Mouse (Mus musculus) 3T3-L1 (cell line): Measurements from ENCODE around the gene Tmcc1.
"Not testable (repeated sequence)": the region's sequence is repeated elsewhere in the genome, so short reads cannot be mapped to it uniquely, and the experiment has no call there.

Source experiments
- DNase-seq: peaks from one replicate; pipeline ENCODE4 v3.0.0-alpha.2; 2015; ENCODE audit warnings: low read depth, low spot score

The Tmcc1 gene

DNA sequence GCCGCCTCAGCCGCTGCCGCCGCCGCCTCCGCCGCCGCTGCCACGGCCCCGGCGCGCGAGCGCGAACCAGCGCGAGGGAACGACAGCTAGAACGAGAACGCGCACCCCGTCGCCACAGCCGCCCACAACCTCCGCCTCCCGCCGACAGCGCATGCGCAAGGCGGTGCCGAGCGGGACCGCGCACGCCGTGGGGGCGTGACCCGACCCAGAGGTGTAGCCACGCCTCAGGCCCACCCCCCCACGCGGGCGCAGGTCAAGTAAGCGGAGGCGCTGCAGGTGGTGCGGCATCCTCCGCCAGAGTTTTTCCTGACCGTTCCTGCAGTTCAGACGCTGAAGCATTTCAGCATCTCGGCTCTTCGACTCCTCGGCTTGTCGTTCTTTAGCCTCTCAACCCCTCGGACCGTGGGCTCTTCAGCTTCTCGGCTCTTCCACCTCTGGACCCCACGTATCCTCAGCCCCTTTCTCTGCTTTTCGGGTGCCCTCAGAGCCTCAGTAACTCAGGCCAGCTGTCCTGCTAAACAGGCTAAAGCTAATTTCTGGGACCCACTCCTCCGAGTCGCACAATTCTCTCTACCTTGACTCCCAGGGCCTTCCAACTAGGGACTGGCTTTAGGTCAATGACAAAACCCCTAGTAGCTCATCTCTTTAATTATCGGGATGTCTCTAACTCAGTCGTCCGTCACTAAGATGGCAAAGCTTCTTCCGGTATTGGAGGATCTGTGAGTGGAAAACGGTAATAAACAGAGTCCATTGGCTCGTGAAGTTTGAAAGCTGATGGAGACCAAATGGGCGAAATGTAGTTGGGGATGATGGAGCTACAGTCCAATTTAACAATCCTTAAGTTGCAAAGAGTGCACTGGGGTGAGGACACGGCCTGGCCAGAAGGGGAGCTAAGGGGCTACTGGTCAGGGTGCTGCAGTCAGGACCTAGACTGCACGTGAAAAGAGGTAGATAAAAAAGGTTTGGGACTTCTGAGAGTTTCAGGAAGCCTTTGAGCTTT lies at the start of gene Tmcc1:
Gene Tmcc1 (minus strand): TSS at position 93 of the 1,000 bp plus-strand sequence.
- peak; percentile 91 for DNase-seq

DNA sequence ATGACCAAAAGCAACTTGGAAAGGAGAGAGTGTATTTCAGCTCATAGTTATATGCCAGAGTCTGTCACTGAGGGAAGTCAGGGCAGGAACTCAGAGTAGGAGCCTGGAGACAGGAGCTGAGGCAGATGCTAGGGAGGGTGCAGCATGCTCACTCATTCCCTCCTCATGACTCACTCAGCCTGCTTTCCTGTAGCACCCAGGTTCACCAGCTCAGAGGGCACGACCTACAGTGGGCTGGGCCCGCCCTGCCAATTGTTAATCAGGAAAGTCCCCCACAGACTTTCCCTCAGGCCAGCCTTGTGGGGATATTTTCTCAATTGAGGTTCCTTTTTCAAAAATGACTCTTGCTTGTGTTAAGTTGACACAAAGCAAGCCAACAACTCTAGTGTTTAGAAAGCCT lies 47.1 kb upstream of the Tmcc1 start:
- peak; percentile 83 for DNase-seq

DNA sequence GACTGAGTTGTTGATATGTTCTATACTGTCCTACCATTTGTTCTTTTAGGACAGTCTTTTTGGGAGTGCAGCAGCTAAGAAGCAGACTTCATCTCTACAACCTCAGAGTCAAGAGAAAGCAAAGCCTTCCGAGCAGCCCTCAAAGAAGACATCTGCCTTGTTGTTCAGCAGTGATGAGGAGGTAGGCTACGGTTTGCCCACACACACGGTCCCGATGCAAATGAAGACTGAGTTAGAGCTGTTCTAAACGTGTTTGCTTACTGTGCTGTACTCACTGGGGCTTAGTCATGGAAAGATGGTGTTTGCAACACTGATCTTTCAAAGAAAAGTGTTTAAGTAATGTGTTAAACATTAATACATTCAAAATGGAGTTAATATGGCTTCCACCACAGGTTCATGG lies 44.8 kb upstream of the Tmcc1 start:
- DNase-seq: no peak

DNA sequence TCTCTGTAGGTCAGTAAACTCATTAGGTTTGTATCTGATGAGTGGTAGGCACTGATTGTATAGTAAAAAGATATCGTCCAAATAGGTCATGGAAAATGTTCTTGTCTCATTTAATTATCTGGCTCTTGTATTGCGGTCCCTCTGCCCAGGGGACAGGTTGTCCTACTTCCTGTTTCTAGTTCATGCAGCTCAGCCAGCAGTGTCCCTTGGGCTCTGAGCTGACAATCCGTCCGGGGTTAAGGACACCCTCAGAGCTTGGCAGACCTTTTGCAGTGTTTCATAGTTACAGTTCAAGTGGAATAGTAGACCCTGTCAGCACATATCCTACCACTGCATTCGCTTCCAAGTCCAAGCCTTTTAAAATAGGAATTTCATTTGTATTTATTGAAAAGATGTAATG lies 42.0 kb upstream of the Tmcc1 start:
- no peak for DNase-seq

DNA sequence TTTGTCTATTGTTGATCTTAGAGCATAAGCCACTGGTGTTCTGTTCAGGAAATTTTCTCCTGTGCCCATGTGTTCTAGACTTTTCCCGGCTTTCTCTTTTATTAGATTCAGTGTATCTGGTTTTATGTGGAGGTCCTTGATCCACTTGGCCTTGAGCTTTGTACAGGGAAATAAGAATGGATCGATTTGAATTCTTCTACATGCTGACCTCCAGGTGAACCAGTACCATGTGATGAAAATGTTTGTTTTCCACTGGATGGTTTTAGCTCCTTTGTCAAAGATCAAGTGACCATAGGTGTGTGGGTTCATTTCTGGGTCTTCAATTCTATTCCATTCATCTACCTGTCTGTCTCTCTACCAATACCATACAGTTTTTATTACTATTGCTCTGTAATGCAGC lies 41.5 kb upstream of the Tmcc1 start:
- not testable (repeated sequence) for DNase-seq

DNA sequence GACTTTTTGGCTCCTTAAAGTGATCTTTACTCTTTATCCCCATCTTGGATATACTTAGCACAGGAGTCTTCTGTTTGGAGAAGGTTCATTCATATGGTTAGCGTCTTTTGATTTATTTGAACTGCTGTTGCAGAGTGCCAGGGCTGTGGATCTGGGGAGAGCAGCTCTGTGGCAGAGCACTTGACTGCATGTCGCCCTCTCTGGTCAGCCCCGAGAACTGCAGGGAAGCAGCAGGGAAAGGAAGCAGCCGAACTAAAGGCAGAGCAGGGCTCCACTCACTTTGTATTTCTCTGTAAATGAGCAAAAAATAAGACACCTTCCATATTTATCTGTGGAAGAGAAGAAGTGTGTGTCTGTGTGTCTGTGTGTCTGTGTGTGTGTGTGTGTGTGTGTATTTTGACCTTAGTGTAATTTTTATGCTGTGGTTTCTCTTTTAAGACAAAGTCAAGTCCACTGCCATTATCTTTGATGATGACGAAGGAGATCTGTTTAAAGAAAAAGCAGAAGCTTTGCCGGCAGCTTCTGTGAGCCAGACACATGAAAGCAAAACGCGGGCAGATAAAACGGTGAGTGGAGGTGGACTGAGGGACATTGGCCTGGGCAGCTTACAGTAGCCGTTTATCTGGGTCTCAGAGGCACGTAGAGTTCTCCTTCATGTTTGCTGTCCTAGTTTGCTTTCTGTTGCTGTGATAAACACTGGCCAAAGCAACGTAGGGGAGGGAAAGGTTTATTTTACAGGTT lies 35.7 kb upstream of the Tmcc1 start:
- DNase-seq: peak; percentile 86

DNA sequence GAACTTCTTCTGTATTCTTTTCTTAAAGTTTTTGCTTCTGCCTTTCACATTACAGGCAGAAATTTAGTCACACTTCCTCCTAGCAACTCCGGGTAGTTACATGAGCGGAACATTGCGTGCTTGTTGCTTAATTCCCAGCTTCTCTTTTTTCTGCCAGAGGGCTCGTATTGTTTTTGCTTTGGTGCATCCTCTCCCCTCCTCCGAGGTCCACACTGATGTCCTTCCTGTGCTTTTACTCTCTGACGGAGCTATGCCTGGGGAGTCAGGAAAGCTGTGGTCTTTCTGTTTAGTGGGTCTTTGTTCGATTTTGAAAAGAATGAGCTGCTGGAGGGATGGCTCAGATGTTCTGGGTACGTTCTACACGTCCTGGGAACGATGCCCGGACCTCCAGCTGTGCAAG lies 34.5 kb upstream of the Tmcc1 start:
- DNase-seq: no peak

DNA sequence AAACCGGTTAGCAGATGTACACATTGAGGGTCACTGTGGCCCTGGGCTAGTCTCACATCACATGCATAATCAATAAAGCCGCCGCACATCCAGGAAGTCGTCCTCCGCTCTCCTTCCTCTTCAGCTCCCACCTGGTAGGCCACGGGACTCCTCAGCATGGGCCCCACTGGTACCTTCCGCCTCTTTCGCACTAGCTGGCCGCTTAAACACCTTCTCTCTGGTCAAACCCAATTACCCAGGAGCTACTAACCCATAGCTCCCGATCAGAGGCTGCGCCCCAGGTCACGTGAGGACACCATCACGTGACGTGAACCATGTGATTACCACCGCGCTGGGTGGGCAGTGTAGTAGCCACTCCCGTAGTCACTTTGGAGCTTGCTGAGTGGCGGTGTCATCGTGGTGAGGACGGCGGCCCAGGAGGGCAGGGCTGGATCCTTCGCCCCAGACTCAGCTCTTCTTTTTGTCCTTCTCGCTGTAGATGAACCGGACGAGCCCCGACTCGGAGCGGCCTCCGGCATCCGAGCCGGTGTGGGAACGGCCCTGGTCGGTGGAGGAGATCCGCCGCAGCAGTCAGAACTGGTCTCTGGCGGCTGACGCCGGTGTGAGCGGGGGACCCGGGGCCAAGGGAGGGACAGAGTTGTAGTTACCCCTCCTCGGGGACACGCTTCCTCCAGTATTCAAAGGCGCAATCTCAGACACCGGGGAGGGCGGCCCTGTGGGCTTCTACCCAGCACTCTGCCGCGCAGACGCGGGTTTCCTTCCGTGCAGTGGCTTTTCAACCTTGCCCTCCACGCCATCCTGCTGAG lies 14.6 kb upstream of the Tmcc1 start, which contains the start of gene Washc2:
Gene Washc2 (plus strand): TSS at position 310 of the 806 bp plus-strand sequence.
- peak; percentile 98 for DNase-seq

DNA sequence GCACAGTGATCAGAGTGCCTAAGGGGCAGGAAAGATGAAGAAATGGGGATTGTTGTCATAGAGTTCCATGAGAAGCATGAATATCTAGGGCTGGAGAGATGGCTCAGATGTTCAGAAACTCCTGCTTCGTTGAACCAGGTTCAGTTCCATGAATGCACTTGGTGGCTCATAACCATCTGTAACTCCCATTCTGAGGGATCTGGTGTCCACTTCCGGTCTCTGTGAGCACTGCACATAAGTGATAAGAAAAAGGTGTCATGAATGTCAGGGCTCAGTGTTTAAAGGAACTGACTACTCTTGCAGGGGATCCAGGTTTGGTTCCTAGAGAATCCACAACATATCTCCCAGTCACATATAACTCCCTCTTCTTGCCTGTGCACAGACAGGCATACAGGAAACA lies 6.4 kb upstream of the Tmcc1 start:
- DNase-seq: no peak

DNA sequence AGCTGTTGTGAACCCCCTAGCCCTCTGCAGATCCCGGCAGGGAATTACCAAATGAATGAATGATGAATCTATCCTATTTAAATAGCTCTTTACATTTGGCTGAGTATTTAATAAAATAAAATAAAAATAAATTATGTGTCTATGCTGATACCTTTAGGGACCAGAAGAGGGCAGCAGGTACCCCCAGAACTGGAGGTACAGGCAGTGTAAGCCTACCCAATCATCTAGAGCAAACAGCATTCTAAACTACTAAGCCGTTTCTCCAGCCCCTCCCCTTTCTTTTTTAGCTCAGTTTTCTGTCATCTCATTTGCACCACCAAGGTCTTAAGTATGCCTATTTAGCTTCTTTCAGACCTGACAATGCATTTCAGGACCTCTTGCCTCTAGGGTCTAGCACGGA lies 4.9 kb upstream of the Tmcc1 start:
- DNase-seq: peak; percentile 85

DNA sequence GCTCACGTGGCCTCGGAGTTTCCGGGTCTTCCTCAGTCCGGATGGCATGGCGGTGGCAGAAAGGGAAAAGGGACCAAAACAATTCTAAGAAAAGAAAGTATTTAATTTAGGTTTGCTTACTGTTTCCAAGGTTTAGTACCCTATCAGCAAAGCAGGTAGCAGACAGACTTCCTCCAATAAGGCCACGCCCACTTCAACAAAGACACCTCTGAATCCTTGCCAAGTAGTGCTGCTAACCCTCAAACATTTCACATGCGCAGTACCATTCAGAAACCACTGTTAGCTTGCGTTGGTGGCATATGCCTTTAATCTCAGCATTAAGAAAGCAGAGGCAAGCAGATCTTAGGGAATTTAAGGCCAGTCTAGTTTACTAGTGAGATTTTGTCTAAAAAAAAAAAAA lies 2.5 kb upstream of the Tmcc1 start:
- DNase-seq: no peak

DNA sequence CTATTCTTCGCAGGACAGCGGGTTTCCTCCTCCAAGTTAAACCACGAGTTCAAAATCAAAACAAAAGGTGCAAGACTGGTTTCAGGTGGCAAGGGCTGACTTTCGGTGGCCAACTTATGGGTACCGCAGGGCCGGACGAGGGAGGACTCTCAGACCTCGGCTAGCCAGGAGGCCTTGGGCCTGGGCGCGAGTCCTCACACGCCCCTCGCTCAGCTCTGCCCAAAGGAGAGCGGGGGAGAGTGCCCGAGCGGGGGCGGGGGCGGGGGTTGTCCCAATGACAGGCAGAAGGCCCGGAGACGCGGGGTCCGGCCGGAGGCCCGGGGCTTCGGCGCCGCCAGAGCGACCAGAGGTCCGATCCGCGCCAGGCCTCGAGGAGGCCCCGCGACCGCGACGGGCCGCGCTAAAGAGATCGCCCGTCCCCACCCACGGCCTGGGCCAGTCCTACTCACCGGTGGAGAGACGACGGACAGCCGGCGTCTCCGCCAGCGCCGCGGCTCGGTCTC lies 426 bp downstream of the Tmcc1 start:
- DNase-seq: peak; percentile 47

DNA sequence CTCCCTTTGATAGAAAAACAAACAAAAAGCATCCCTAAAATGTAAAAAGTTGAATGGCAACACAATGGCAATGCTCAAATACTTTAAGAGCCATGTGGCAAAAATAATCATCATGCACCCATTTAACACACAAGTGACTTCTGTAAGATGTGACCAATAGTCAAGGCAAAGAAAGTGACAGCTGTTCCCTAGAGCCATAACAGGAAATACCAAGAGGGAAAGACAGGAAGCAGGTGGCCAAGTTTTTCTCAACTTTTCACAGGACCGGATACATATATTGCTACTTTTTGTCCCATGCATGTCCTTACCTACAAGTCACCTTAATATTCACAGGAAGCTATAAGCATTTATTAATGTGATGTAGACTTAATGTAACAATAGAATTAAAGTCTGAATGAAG lies 3.9 kb downstream of the Tmcc1 start:
- DNase-seq: no peak

DNA sequence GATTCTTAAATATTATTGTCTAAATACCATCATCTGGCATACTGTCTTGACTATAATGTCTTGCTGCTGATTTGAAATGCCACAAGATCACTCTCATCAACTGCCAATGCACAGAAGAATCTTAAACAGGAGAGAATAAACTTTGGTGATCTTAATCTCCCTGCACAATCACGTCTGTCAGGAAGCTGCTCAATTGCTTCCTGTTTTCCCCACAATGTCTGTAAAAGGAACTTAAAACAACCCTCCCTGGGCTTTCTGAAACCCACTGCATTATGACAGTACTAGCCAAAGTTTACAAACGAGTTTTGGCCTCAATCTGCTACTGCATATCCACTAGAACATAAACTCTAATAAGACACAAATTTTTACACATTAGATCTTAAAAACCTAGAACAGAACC lies 6.8 kb downstream of the Tmcc1 start:
- DNase-seq: no peak

DNA sequence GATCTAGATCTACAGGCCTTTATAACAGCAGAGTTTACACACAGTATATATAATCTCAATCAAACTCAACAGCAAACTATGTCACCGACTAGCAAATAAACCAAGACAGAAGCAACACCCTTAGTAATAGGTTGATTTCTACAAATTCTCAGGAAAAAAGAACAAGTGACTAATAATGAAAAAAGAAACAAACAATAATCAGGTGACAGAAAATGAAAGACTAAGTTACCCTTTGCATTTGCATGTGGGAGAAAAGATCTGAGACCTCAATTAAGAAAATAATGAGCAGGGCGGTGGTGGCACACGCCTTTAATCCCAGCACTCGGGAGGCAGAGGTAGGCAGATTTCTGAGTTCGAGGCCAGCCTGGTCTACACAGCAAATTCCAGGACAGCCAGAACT lies 9.8 kb downstream of the Tmcc1 start:
- DNase-seq: no peak

DNA sequence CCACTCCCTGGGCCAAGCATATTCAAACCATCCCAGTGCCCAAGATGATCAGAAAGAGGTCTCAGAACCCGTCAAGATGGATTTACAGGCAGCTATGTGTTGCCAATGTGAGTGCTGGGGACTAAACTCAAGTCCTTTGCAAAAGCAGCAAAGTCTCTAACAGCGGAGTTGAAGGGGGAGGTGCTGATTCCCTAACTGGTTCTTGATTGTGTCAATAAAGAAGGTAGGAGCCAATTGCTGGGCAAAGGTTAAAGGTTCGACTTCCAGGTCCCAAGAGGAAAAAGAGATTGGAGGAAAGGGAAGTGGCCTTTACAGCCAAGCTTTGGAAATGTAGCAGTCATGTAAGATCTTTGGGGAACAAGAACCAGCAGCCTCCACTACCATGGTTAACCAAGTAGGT lies 12.6 kb downstream of the Tmcc1 start:
- no peak for DNase-seq

DNA sequence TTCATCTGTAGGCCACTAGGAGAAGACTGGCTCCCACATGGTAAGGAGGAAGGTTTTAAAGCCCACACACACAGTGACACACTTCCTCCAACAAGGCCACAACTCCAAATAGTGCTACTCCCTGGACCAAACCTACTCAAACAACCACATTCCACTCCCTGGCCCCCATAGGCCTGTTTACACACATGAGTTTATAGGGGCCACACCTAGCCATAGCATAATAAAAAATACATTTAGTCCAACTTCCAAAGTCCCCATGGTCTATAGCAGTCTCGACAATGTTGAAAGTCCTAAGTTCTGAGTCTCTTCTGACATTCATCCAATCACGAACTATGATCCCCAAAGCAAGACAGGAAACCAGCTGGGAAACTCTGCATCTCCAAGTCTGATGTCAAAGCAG lies 14.9 kb downstream of the Tmcc1 start:
- DNase-seq: no peak

DNA sequence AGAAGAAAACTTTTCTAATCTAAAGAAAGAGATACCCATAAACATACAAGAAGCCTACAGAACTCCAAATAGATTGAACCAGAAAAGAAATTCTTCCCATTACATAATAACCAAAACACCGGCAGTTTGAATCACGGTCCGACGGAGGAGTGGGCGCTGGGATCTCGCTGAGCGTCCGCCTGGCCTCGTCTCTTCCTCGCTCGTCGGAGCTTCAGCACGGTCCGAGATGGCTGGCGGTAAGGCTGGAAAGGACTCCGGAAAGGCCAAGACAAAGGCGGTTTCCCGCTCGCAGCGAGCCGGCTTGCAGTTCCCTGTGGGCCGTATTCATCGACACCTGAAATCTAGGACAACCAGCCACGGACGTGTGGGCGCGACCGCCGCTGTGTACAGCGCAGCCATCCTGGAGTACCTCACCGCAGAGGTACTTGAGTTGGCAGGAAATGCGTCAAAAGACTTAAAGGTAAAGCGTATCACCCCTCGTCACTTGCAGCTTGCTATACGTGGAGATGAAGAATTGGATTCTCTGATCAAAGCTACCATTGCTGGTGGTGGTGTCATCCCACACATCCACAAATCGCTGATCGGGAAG lies 19.7 kb downstream of the Tmcc1 start:
- not testable (repeated sequence) for DNase-seq

DNA sequence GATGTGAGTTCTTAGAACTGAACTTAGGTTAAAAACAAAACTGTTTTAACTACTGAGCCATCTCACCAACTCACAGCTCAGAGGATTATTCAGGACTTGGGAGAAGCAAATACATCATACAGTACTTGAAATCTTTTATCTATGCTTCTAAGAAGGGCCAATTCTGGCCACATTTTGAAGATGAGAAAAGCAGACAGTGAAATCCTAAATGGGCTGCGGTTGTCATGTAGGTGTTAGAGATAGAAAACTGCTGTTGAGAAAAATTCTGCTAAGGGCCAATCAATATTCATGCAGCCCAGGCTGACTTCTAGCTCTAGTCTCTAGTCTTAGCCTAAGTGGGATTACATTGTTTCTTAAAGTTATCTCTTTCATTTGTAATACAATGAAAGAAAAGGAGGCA lies 26.9 kb downstream of the Tmcc1 start:
- DNase-seq: no peak

DNA sequence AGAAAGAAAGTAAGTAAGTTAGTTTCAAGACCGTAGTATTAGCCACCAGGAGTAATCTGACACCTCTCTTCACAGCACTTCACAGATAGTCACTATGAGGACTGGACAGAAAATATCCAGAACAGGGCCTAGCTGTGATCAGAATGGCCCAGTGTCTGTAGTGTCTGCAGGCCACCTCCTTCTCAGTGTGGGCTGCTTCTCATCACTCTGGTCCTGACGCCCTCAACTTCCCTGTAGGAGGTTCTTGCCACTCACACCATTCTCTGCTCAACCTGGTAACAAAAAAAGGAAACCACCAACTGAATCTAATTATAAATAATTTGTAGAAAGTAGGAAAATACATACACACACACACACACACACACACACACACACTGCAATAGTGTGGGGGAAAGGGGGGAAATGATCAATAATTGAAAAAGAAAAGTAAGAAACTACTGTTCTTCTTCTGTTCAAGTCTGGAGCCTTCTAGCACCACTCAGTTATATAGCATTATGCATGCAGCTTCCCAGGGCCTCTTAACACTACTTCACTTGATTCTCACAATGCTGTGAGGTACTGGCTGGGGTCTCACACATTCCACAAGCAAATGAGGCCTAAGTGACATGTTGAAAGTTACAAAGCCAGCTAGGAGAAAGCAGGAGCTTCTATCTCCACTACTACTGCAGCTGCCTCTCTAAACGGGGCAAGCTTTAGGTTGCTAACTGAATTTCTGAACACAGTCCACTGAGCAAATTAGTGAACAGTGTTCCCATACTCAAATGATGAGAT lies 38.2 kb downstream of the Tmcc1 start:
- no peak for DNase-seq
